Mouse (Mus musculus): ENCODE measurements at regions not wholly inside any gene's neighbourhood (a gene's known extent, or its start where the extent isn't known, plus 50 kb on each side); places are given as distances from the start of the nearest gene placed in this dataset.
"Not testable (repeated sequence)": the region's sequence is repeated elsewhere in the genome, so short reads cannot be mapped to it uniquely, and the experiment has no call there.

DNA sequence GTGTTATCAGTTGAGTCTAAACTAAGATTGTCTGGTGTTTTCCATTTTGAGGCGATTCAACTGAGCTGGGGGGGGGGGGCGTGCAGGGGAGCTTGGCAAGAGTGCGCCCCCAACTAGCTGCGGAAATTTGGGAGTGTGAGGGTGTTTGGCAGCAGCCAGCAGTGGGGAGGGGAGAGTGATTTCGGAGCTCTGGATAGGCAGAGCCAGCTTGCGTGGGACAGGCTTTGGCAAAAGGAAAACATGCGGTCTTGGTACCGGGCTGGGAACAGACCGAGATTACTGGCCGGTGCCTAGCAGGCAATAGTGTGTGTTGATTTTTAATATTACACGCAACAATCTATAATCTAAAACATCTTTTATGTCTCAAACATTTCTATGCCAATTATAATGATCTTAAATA lies 199.4 kb upstream of the Cdk6 start:
- DNase-seq = not testable (repeated sequence)

DNA sequence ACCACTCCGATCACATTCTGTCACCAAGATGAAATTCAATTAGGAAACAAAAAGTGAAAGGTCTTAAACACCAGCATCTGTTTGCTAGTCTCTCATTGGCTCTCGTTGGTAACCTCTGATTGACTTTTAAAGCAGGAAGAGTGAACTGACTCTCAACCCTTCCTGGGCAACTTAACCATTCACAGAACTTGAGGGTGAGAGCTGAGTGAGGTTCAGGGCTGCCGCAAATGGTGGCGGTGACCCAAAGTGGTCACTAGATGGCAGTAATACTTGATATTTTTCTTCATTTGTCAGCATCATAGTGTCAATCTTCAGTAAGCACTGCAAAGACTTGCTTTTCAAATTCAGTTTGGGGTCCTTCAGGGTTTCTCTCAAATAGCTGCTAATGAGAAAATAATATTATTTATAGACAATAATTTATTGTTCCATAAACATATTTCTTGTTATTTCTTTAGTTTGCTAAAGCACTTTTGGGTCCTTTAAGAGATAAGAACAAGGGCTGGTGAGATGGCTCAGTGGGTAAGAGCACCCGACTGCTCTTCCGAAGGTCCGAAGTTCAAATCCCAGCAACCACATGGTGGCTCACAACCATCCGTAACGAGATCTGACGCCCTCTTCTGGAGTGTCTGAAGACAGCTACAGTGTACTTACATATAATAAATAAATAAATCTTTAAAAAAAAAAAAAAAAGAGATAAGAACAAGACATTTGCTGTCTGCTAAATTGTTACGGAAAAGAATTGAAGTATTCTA lies 194.6 kb upstream of the Cdk6 start:
- peak; percentile 23 to 55 for DNase-seq

GRCm38 (mm10) chr5:3149886-3150285 lies 191.4 kb upstream of the Cdk6 start:
- DNase-seq = not testable (repeated sequence)

DNA sequence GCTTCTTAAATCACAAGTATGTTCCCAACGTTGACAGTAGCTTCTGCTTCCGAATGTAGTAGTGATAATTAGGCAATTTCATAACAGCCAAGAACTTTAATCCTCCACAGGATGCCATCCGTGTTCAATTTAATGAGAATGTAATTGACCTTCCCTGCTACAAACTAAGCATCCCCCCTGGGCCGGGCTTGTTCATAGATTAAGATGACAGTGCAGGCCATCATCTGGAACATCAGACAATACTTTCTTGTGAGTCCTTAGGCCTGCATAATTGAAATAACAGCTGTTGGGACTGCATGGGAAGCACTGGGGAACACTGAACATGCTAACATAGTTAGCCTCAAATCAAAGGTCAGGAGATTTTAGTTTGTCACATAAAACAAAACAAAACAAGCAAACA lies 190.5 kb upstream of the Cdk6 start:
- DNase-seq = not testable (repeated sequence)

DNA sequence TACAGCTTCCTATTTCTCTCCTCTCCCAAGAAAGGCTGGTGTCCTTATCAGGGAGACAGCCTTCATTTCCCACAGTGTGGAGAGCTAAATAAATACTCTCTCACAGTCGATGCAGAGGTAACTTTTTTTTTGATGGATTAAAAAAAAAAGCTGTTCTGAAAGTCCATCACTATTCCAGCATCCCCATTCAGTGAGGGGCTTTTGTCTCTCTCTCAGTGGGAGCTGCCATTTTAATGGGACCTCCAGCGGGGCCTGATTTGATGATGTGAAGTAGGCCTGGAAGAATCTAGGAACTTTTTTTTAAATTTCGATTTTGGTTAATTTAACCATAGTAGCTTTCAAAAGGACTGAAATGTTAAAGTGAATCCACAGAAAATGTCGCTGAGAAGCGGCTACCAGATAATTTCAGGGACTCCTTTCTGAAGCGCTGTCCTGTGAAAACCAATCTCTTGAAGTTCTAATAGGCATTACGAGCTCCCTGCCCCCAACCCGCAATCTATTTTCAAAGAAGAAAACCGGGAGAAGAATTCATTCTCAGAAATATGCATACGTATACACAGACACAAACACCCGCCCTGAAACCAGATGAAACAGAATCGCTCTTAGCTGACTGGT lies 189.6 kb upstream of the Cdk6 start:
- not testable (repeated sequence) for DNase-seq

DNA sequence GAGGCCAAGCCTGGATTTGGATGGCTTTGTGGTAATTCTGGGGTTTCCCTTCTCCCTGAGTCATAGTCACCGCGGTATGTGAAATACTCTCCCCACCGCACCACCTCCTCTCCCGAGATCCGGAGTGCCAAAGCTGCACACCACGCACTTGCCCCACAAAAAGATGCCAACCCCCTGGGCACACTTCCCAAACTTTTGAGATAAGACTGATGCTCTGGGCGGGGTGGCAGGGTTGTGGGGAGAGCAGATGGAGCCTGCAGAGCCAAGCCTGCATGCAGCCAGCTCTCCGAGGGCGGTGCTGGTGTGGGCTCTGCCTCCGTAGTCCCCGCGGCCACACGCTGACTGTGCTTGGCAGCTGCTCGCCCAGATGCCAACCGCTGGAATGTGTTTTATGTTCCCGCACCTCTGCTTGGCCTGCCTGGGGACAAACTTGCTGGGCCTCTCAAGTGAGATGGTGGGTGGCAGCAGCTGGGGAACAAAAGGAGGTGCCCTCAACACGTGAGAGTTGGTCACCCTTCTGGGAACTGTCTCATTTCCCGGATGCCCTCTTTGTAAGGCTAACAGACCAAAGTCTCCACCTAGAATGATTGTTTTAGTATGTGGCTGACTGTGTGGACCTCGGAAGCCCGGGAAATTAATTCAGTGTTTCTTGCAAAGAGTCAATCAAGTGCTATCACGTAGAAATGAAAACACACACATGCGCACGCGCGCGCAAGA lies 189.0 kb upstream of the Cdk6 start:
- peak; percentile 4 to 15 for DNase-seq

- DNase-seq = not testable (repeated sequence)
Measured at GRCm38 (mm10) chr5:3165511-3165910, 175.8 kb upstream of the Cdk6 start.

DNA sequence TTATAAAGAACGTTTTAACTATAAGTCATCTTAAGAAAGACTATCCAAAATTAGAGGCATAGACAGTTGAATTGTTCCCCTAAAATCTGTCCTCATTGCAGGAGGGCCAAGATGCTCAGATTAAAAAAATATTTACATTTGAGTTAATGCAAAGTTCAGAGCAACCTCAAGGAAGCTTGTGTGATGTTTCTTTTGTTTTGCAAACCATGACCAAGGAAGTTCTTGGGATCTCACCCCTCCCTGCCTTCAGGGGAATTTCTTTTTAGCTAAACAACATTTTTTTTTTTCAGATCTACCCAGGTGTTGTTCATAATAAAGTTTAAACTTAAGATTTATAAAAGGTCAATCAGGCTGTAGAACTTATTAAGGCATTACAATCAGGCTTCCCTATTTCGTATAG lies 174.8 kb upstream of the Cdk6 start:
- DNase-seq = not testable (repeated sequence)

DNA sequence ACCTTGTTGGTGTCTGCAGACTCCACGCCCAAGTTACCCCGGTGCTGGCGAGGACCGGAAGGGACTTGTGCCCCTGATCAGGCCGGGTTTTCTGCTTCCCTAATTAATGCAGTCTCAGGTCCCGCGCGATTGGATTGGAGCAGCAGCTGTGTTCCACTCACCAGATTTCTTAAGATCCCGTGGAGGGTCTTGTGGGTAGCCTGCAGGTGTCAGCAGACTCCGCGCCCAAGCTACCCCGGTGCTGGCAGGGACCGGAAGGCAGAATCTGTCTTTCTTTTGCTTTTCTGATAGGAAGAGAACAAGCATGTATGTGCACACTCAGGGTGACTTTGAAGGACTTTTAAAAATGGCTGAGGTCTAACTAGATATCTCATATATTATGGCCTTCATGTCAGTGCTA lies 147.7 kb upstream of the Cdk6 start:
- not testable (repeated sequence) for DNase-seq

DNA sequence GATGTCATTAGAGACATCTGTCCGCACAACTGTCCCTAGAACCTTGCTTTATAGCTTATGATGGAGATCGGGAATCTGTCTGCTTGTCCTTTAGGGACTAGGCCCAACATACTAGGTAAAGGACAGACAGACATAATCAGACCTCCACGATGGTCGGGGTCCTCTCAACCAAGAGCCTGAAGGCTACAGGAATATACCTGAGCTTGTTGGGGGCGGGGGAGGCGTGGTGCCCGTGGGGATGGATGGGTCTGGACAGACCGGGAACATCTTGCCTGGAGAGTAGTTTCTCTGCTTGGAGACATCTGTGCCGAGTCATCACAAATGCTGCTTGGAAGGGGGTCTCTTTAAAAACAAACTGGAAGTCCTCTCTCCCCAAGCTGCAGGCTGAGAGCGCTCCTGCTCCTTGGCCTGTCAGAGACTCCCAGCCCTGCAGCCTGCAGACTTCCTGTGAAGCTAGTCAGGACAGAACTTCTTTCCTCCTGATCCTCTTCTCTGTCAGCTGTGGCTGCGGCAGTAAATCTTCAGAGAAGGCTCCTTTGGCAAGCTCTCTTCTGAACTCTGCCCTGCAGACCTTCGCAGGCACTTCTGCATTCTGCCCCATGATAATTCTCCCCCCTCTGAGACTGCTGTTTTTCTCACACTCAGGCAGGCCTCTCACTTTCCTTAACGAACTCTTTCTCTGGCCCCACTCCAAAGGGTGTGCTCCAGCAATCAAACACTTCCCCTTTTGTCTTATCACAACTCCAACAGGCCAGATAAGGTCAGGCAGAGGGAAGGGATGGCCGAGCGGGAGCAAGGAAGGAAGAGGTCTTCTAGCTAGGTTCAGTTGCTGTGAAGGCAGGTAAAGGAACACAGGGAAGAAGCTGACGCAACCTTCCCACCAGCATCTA lies 143.1 kb upstream of the Cdk6 start:
- peak; percentile 77 to 88 for DNase-seq

- peak in 1 of 2 experiments; percentile 64 for DNase-seq
Measured at GRCm38 (mm10) chr5:3198869-3199550, 142.3 kb upstream of the Cdk6 start.

DNA sequence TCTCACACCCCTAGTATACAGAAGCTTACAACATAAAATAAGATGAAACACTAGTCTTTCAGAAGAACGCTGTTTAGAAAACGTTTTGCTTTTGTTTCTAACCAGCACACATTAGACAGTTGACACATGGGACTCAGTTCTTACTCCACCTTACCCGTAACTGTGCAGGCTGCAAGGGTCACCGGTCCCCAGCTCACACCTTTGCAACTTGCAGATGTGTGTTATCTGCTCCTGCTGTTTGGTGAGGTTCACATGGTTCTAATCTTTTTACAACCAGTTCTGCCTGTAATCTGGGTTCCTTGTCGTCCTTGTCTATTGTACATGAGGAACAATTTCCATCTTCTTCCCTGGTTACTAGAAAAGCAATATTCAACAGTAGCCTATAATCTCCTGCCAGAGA lies 135.1 kb upstream of the Cdk6 start:
- not testable (repeated sequence) for DNase-seq

GRCm38 (mm10) chr5:3208293-3208692 lies 133.0 kb upstream of the Cdk6 start:
- not testable (repeated sequence) for DNase-seq

- no peak for DNase-seq
Measured at GRCm38 (mm10) chr5:3211284-3211683, 130.0 kb upstream of the Cdk6 start.

GRCm38 (mm10) chr5:3216053-3216452 lies 125.2 kb upstream of the Cdk6 start:
- DNase-seq = no peak

- no peak for DNase-seq
Measured at GRCm38 (mm10) chr5:3219230-3219629, 122.1 kb upstream of the Cdk6 start.

GRCm38 (mm10) chr5:3219770-3220169 lies 121.5 kb upstream of the Cdk6 start:
- no peak for DNase-seq

GRCm38 (mm10) chr5:3223819-3224218 lies 117.5 kb upstream of the Cdk6 start:
- DNase-seq = peak; percentile 25 to 45

GRCm38 (mm10) chr5:3224392-3225054 lies 116.8 kb upstream of the Cdk6 start:
- DNase-seq = not testable (repeated sequence)

GRCm38 (mm10) chr5:3225358-3225757 lies 115.9 kb upstream of the Cdk6 start:
- DNase-seq = not testable (repeated sequence)

DNA sequence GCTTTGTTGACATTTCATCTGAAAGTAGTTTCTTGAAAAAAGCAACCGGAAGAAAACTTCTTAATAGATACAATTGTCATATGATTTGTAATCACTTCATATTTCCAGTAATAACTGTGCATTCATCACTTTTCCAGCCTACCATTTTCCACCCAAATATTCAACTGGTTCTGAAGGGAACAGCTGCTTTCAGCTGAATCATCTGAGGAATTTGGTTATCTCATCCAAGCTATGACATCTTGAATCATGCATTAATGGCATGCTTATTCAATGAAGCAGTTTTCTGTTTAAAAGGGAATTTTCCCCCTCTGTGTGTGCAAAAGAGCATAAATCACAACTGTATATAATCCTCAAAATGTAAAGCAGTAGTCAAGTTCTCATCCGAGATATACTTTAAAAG lies 97.2 kb upstream of the Cdk6 start:
- not testable (repeated sequence) for DNase-seq

All from kidney, postnatal 36 days (tissue).